Mouse (Mus musculus) hindbrain, embryonic 11.5 days (tissue): ENCODE results near the gene Nmrk2. TPM values are rescaled to one million over a fixed set of nuclear protein-coding genes. Genes with fewer than 3 reads are reported as not detected.

Source experiments
- ATAC-seq: fragments of 200-750 bp; cut with Nextera tagmentation; 2 replicates; pipeline ENCODE4 v1.8.0; 2017; ENCODE audit warnings: mild to moderate bottlenecking, moderate TSS enrichment, moderate library complexity; ENCODE audit not compliant: low FRiP score
- DNase-seq: peaks from one replicate; pipeline ENCODE4 v3.0.0-alpha.2; 2015; ENCODE audit warnings: low spot score
- H3K27ac ChIP-seq: fragments of 300-500 bp; sonication (generic); 2 replicates; pipeline ENCODE4 v1.5.1; 2014; ENCODE audit warnings: mild to moderate bottlenecking, low read depth, low read length
- H3K27me3 ChIP-seq: fragments of 300-500 bp; sonication (generic); 2 replicates; pipeline ENCODE4 v1.6.1; 2014; ENCODE audit warnings: mild to moderate bottlenecking, low read length, moderate library complexity, mixed read lengths; ENCODE audit not compliant: control insufficient read depth, insufficient read depth
- H3K36me3 ChIP-seq: fragments of 300-500 bp; sonication (generic); 2 replicates; pipeline ENCODE4 v1.6.1; 2014; ENCODE audit warnings: mild to moderate bottlenecking, low read length, moderate library complexity, mixed read lengths; ENCODE audit not compliant: control insufficient read depth, insufficient read depth
- H3K4me1 ChIP-seq: fragments of 300-500 bp; sonication (generic); replicated peaks from 2 replicates; pipeline ENCODE4 v1.6.1; 2014; ENCODE audit warnings: low read length, mixed read lengths; ENCODE audit not compliant: control insufficient read depth, insufficient read depth
- H3K4me2 ChIP-seq: fragments of 300-500 bp; sonication (generic); replicated peaks from 2 replicates; pipeline ENCODE4 v1.6.1; 2014; ENCODE audit warnings: mild to moderate bottlenecking, low read depth, low read length
- H3K4me3 ChIP-seq: fragments of 300-500 bp; sonication (generic); 2 replicates; pipeline ENCODE4 v1.5.1; 2014; ENCODE audit warnings: low read depth, low read length
- H3K9ac ChIP-seq: fragments of 300-500 bp; sonication (generic); 2 replicates; pipeline ENCODE4 v1.6.1; 2014; ENCODE audit warnings: low read depth, low read length
- H3K9me3 ChIP-seq: fragments of 300-500 bp; sonication (generic); 2 replicates; pipeline ENCODE4 v1.6.1; 2016; ENCODE audit warnings: low read length; ENCODE audit not compliant: control insufficient read depth
- WGBS: fragments of 180-500 bp; shearing (Covaris S2); extraction: QIAGEN DNeasy Blood & Tissue Kit; methylation state at CpG from one replicate; pipeline ENCODE4 v1.1.7; 2014; 5-methylcytosine and 5-hydroxymethylcytosine counted together
- polyA plus RNA-seq: library from polyadenylated mRNA; unstranded; fragments of >200 nt; fragmentation: Nextera tagmentation; extraction: Ambion mirVana; gene quantifications from 2 replicates; pipeline ENCODE4 v1.2.1, GENCODE M21; 2014

Nmrk2 gene
- polyA plus RNA-seq, 1 experiment from 2014 or later: not detected

- Histone ChIP-seq H3K27me3 (peaks cover 10% of the 10 kb centered on the region), H3K36me3 (no peaks in the 10 kb centered on the region), H3K27ac (no peak overlapping the region), H3K4me2 (no peak overlapping the region), H3K9me3 (no peaks in the 10 kb centered on the region), H3K9ac (no peak overlapping the region), H3K4me3 (no peak overlapping the region), H3K4me1 (0 out of 2 replicates have a peak, but pooled peaks cover 2% of the 10 kb centered on the region)
- DNase-seq: no peak
- no peak for ATAC-seq
- 76% methylated on average over 20 of the region's 20 CpGs for WGBS
Measured at GRCm38 (mm10) chr10:81200605-81201287, 1.1 kb downstream of the Nmrk2 start.

- peaks cover 16% of the 10 kb centered on the region for H3K27me3 ChIP-seq
- H3K4me3 ChIP-seq: no peak overlapping the region
- H3K9me3 ChIP-seq: no peaks in the 10 kb centered on the region
- H3K36me3 ChIP-seq: no peaks in the 10 kb centered on the region
- no peak overlapping the region for H3K27ac ChIP-seq
- ATAC-seq (no peak), DNase-seq (no peak)
- H3K9ac ChIP-seq: no peak overlapping the region
- H3K4me1 ChIP-seq: 0 out of 2 replicates have a peak, but pooled peaks cover 2% of the 10 kb centered on the region
- H3K4me2 ChIP-seq: no peak overlapping the region
- 85% methylated on average over 13 of the region's 13 CpGs for WGBS
Measured at GRCm38 (mm10) chr10:81200141-81200540, 1.7 kb downstream of the Nmrk2 start.

GRCm38 (mm10) chr10:81198990-81199389 lies 2.9 kb downstream of the Nmrk2 start:
- DNase-seq (no peak), ATAC-seq (no peak)
- Histone ChIP-seq H3K27ac (no peak overlapping the region), H3K4me1 (0 out of 2 replicates have a peak, but pooled peaks cover 2% of the 10 kb centered on the region), H3K9ac (no peak overlapping the region), H3K9me3 (no peaks in the 10 kb centered on the region), H3K36me3 (no peaks in the 10 kb centered on the region), H3K27me3 (peaks cover 28% of the 10 kb centered on the region), H3K4me2 (no peak overlapping the region), H3K4me3 (no peak overlapping the region)
- WGBS: 89% methylated on average over 6 of the region's 6 CpGs

- Histone ChIP-seq H3K36me3 (no peaks in the 10 kb centered on the region), H3K4me2 (no peak overlapping the region), H3K4me3 (no peak overlapping the region), H3K9me3 (no peaks in the 10 kb centered on the region), H3K27ac (no peak overlapping the region), H3K9ac (no peak overlapping the region), H3K4me1 (peaks cover 4% of the 10 kb centered on the region; the same call in 1 of the 2 replicates), H3K27me3 (peaks cover 28% of the 10 kb centered on the region)
- 2% methylated on average over 9 of the region's 9 CpGs for WGBS
- ATAC-seq (no peak), DNase-seq (peak; percentile 84)
Measured at GRCm38 (mm10) chr10:81198230-81198629, 3.6 kb downstream of the Nmrk2 start.

DNA sequence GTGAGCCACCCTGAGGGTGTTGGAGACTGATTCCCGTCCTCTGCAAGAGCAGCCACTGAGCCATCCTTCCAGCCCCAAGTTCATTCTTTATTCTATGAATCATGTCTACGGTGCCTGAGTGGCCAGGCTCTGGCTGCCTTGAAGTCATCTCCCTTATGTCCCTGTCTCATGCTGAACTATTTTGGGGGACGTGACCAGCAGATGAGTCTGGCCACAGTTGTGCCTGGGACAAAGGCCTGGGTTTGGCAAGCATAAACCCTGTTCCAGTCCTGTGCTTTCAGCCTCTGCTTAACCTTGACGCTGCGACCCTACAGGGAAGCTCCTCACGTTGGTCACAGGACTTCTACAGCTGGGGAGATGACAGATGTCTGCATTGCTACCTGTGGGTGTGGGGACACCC lies 4.5 kb downstream of the Nmrk2 start:
- ATAC-seq (no peak), DNase-seq (no peak)
- H3K4me3 ChIP-seq: no peak overlapping the region
- peaks cover 9% of the 10 kb centered on the region for H3K4me1 ChIP-seq
- no peak overlapping the region for H3K27ac ChIP-seq
- peaks cover 28% of the 10 kb centered on the region for H3K27me3 ChIP-seq
- no peak overlapping the region for H3K9ac ChIP-seq
- WGBS: 50% methylated on average over 6 of the region's 6 CpGs
- no peaks in the 10 kb centered on the region for H3K36me3 ChIP-seq
- H3K9me3 ChIP-seq: no peaks in the 10 kb centered on the region
- H3K4me2 ChIP-seq: no peak overlapping the region

- DNase-seq: no peak
- Histone ChIP-seq H3K4me3 (no peak overlapping the region), H3K9ac (no peak overlapping the region), H3K9me3 (no peaks in the 10 kb centered on the region), H3K36me3 (no peaks in the 10 kb centered on the region), H3K27ac (no peak overlapping the region), H3K27me3 (peaks cover 28% of the 10 kb centered on the region), H3K4me1 (peaks cover 8% of the 10 kb centered on the region), H3K4me2 (no peak overlapping the region)
- WGBS: 73% methylated on average over 11 of the region's 11 CpGs
- no peak for ATAC-seq
Measured at GRCm38 (mm10) chr10:81196470-81197065, 5.3 kb downstream of the Nmrk2 start.

GRCm38 (mm10) chr10:81195300-81195699 lies 6.6 kb downstream of the Nmrk2 start:
- no peak overlapping the region for H3K9ac ChIP-seq
- ATAC-seq: no peak
- H3K27me3 ChIP-seq: peaks cover 28% of the 10 kb centered on the region
- no peak overlapping the region for H3K27ac ChIP-seq
- H3K36me3 ChIP-seq: no peaks in the 10 kb centered on the region
- peaks cover 8% of the 10 kb centered on the region for H3K4me1 ChIP-seq
- no peak overlapping the region for H3K4me3 ChIP-seq
- no peaks in the 10 kb centered on the region for H3K9me3 ChIP-seq
- H3K4me2 ChIP-seq: no peak overlapping the region
- 69% methylated on average over 4 of the region's 4 CpGs for WGBS
- DNase-seq: no peak

DNA sequence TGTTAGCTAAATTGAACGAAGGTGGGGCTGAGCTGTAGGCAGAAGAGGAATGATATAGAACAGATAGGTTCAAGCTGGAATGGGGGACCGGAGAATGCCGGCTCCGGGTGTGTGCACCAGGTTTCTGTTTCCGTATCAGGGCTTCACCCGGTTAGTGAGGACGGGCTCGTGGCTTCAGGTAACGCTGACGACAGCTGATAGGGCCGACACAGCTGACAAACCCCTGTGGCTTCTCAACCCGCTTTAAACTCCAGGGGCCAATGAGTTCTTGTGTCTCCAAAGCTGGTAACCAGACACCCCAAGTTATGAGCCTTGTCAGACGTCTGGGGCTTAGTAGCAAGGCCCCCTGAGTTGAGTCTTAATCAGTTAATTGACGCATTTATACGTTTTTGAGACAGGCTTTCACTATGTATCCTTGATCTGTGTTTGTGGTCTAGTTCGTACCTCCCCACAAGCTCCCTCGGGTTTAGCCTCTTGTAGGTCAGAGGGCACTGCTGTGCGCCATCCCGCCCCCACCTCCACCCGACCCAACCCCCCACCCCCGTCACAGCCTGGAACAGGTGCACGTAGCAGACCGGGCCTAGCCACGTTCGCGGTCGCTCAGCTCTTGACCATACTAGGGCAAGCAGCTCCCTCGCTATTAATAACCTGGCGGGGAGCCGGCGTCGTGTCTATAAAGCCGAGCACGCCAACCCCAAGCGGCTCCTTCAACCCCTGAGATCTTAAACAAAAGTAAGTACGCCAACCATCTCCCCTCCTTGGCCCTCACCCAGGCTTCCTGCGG lies 7.7 kb downstream of the Nmrk2 start:
- Histone ChIP-seq H3K27me3 (peaks cover 28% of the 10 kb centered on the region), H3K4me3 (no peak overlapping the region), H3K4me2 (no peak overlapping the region), H3K27ac (no peak overlapping the region), H3K9ac (no peak overlapping the region), H3K36me3 (no peaks in the 10 kb centered on the region), H3K9me3 (no peaks in the 10 kb centered on the region), H3K4me1 (peaks cover 8% of the 10 kb centered on the region)
- 16% methylated on average over 37 of the region's 37 CpGs for WGBS
- ATAC-seq (no peak), DNase-seq (no peak)
